Mouse (Mus musculus) E14TG2a.4 (cell line): ENCODE measurements around the gene Wdr82.
A peak's percentile ranks its signal among the peaks of the same experiment; 100 is the strongest.

Experiments
- H3K27me3 ChIP-seq: 2 replicates; pipeline ENCODE4 v1.6.1; 2014; ENCODE audit warnings: low read length, control low read depth; ENCODE audit not compliant: insufficient read depth
- H3K36me3 ChIP-seq: 2 replicates; pipeline ENCODE4 v1.6.1; 2014; ENCODE audit warnings: low read length, control low read depth; ENCODE audit not compliant: insufficient read depth
- H3K4me1 ChIP-seq: replicated peaks from 2 replicates; pipeline ENCODE4 v1.6.1; 2014; ENCODE audit warnings: low read depth, low read length, control low read depth
- H3K4me3 ChIP-seq: replicated peaks from 2 replicates; pipeline ENCODE4 v1.5.1; 2014; ENCODE audit warnings: mild to moderate bottlenecking, low read length
- H3K9me3 ChIP-seq: 2 replicates; pipeline ENCODE4 v1.6.1; 2014; ENCODE audit warnings: low read length, control low read depth
- CTCF ChIP-seq: conservative IDR thresholded peaks from 2 replicates; pipeline ENCODE4 v1.5.1; 2014; ENCODE audit warnings: low read length
- NANOG ChIP-seq: IDR thresholded peaks from 2 replicates; pipeline ENCODE4 v1.6.1; 2014; ENCODE audit warnings: borderline replicate concordance, low read length, mixed read lengths
- POU5F1 ChIP-seq: IDR thresholded peaks from 2 replicates; pipeline ENCODE4 v1.6.1; 2014; ENCODE audit warnings: low read length, borderline replicate concordance

Gene Wdr82

DNA sequence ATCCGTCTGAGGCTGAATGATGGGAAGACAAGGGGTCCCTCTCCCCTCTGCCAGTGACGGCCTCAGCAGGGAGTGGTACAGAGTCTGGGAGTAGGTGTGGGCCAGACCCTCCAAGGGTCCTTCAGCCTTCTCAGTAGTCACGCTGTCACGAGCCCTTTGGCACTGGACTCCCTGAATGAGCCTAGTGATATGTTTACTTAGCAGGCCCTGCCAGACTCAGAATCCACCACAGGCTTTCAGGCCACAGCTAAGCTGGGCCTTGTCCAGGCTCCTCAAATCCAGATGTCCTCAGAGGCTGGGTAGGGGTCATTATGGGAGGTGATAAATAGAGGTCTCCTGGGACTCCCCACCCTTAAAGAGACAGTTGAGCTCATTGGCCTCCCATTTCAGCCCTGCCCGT lies 37.5 kb downstream of the Wdr82 start:
- peaks cover 70% of the 10 kb centered on the region for H3K36me3 ChIP-seq
- peak overlapping the region; percentile 26; the same call in 1 of the 2 replicates for H3K4me3 ChIP-seq
- H3K9me3 ChIP-seq, result no peaks in the 10 kb centered on the region
- H3K4me1 ChIP-seq, result peaks cover 82% of the 10 kb centered on the region
- no peaks in the 10 kb centered on the region for H3K27me3 ChIP-seq
- TF ChIP-seq CTCF (no peak), NANOG (no peak), POU5F1 (no peak)

GRCm38 (mm10) chr9:106209954-106210353 lies 39.2 kb downstream of the Wdr82 start:
- no peaks in the 10 kb centered on the region for H3K27me3 ChIP-seq
- H3K4me1 ChIP-seq, result peaks cover 82% of the 10 kb centered on the region
- H3K36me3 ChIP-seq, result peaks cover 75% of the 10 kb centered on the region
- peak overlapping the region; percentile 85 for H3K4me3 ChIP-seq
- no peaks in the 10 kb centered on the region for H3K9me3 ChIP-seq
- TF ChIP-seq CTCF (no peak), POU5F1 (no peak), NANOG (no peak)

DNA sequence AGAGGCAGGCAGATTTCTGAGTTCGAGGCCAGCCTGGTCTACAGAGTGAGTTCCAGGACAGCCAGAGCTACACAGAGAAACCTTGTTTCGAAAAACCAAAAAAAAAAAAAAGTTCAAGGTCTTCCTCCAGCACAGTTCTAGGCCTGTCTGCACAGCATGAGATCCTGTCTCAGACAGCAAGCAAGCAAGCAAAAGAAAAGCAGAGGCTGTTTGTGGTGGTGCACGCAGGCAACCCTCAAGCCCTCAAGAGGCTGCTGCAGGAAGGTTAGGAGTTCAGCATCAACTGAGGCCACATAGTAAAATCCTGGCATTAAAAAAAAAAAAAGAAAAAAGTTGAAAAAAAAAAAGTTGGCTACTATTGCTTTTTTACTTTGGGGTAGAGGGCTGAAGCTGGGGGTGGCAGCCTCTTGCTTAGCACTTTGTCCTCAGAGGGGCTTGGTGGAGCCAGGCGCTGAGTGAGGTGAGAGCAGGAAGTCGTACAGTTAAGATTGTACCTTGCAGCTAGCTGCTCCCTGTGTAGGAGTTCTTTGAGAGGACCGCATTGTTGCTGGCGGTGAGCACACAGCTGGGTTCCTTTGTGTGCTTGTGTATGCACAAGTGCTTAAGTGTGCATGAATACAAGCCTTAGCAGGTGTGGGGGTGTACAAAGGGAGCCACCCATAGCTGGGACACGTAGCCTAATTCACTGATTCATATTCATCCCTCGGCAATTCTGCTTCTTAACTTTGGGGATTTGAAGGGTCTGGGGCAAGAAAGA lies 40.3 kb downstream of the Wdr82 start:
- Histone ChIP-seq H3K4me1 (peaks cover 76% of the 10 kb centered on the region), H3K27me3 (no peaks in the 10 kb centered on the region), H3K4me3 (peak overlapping the region; percentile 85), H3K9me3 (no peaks in the 10 kb centered on the region), H3K36me3 (peaks cover 76% of the 10 kb centered on the region)
- no peak for TF ChIP-seq CTCF
- TF ChIP-seq NANOG, result peak; percentile 92

DNA sequence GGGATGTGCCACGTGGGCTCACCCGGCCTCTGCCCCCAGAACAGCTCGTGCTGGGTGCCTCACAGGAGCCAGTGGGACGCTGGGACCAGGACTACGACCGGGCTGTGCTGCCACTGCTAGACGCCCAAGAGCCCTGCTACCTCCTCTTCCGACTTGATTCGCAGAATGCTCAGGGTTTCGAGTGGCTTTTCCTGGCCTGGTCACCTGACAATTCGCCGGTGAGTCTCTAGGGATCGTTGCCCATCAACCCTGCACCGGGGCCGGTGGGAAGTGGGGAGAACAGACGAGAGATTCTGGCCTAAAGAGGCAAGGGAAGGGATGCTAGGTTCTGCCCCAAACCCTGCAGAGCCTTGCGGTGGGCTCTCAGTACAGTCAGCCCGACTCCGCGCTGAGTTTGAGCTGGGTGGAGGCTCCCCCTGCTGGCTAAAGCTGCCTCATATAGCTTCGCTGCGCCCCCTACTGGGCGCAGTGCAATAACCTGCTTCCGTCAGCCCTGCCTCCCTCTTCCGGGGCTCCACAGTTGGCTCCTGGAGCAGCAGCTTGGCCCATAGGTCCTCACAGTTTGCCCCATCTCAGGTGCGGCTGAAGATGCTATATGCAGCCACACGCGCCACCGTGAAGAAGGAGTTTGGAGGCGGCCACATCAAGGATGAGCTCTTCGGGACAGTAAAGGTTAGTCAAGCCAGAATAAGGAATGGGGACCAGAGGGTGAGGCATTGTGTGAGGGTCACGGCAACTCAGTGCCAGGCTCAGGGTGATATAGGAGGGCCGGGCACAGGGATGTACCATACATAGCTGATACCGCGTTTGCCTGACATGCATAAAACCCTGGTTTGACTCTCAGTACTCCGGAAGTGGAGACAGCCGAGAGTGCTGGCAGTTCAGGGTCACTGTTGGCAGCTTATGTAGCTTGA lies 41.2 kb downstream of the Wdr82 start:
- Histone ChIP-seq H3K9me3 (no peaks in the 10 kb centered on the region), H3K27me3 (no peaks in the 10 kb centered on the region), H3K36me3 (peaks cover 76% of the 10 kb centered on the region), H3K4me3 (peak overlapping the region; percentile 85), H3K4me1 (peaks cover 69% of the 10 kb centered on the region)
- TF ChIP-seq POU5F1, result no peak
- TF ChIP-seq CTCF, result peak; percentile 96

DNA sequence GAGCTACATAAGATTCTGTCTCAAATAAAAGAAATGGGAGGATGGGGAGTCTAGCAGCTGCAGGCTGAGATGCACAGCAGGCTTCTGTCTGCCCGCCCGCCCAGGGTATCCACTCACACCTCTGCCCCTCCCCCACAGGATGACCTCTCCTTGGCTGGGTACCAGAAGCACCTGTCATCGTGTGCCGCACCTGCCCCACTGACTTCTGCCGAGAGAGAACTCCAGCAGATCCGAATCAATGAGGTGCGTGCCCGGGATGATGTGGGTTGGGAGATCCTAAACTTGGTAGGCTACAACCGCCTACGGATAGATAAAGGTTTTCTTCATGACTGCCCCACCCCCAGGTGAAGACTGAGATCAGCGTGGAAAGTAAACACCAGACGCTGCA lies 41.9 kb downstream of the Wdr82 start:
- TF ChIP-seq NANOG (no peak), CTCF (no peak), POU5F1 (no peak)
- H3K9me3 ChIP-seq, result no peaks in the 10 kb centered on the region
- no peaks in the 10 kb centered on the region for H3K27me3 ChIP-seq
- peaks cover 71% of the 10 kb centered on the region for H3K36me3 ChIP-seq
- H3K4me3 ChIP-seq, result peak overlapping the region; percentile 85
- peaks cover 65% of the 10 kb centered on the region for H3K4me1 ChIP-seq

GRCm38 (mm10) chr9:106215341-106216125 lies 44.8 kb downstream of the Wdr82 start:
- Histone ChIP-seq H3K4me3 (no peak overlapping the region), H3K27me3 (no peaks in the 10 kb centered on the region), H3K4me1 (peaks cover 38% of the 10 kb centered on the region), H3K36me3 (peaks cover 46% of the 10 kb centered on the region), H3K9me3 (peaks cover 6% of the 10 kb centered on the region)
- TF ChIP-seq POU5F1 (no peak), CTCF (no peak), NANOG (no peak)

DNA sequence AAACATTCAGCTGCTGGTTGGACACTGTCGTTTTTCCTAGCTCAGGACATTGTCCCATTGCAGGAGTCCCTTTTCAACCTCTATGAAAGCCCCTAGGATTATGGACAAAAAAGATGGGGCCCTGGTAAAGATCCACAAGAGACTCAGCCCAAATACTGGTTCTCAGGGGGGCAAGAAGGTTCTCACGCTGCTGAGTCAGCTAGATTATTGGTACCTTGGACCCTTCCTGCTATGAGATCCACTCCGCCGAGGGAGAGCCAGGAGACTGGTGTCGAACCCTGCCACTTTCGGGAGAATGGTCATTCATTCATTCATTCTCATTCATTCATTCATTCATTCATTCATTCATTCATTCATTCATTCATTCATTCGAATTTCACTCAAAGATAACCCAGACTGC lies 46.2 kb downstream of the Wdr82 start:
- Histone ChIP-seq H3K4me3 (no peak overlapping the region), H3K27me3 (0 out of 2 replicates have a peak, but pooled peaks cover 2% of the 10 kb centered on the region)
- TF ChIP-seq POU5F1 (no peak), NANOG (no peak), CTCF (no peak)

GRCm38 (mm10) chr9:106220894-106221523 lies 50.3 kb downstream of the Wdr82 start:
- no peak overlapping the region for H3K4me3 ChIP-seq
- TF ChIP-seq CTCF (no peak), POU5F1 (no peak), NANOG (no peak)
- H3K9me3 ChIP-seq, result peaks cover 6% of the 10 kb centered on the region
- H3K4me1 ChIP-seq, result peaks cover 13% of the 10 kb centered on the region
- peaks cover 9% of the 10 kb centered on the region for H3K36me3 ChIP-seq
- H3K27me3 ChIP-seq, result peaks cover 38% of the 10 kb centered on the region

More for the DNA sequence above, 46.2 kb downstream of the Wdr82 start:
- Histone ChIP-seq H3K4me1 (peaks cover 37% of the 10 kb centered on the region), H3K9me3 (peaks cover 6% of the 10 kb centered on the region), H3K36me3 (peaks cover 46% of the 10 kb centered on the region)
